Mouse (Mus musculus): ENCODE measurements around the gene Tas2r134.
A peak's percentile ranks its signal among the peaks of the same experiment; 100 is the strongest.

The Tas2r134 gene

GRCm38 (mm10) chr2:51652086-51652485 lies 24.8 kb downstream of the Tas2r134 start:
- no peak for DNase-seq (ENCODE audit: inconsistent ontology term)

DNA sequence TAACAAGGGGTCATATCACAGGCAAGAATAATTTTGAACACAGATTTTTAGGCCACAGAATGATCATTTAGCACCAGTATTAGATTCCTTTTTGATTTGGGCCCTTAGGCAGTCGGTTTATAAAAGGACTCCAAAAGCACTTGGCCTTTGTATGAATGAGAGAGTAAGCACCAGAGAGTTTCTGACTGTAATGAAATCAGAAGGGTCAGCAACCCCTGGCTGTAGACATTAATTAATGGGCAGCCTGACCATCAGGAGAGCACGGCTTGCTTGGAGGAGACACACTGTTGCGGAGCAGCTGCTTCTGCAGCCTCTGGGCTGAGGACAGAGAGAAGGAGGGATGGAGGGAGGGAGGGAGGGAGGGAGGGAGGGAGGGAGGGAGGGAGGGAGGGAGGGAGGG lies 30.4 kb downstream of the Tas2r134 start:
- peak; percentile 83 for DNase-seq (ENCODE audit: inconsistent ontology term)

- peak; percentile 36 for DNase-seq (ENCODE audit: inconsistent ontology term)
Observed at GRCm38 (mm10) chr2:51658288-51658687, 31.0 kb downstream of the Tas2r134 start.

- DNase-seq (ENCODE audit: inconsistent ontology term) = no peak
Observed at GRCm38 (mm10) chr2:51674321-51674720, 47.0 kb downstream of the Tas2r134 start.

Data from Muller cell, postnatal 12 days (primary cell).